In genomic region chr12:98720628-98721027, GRCm38 (mm10) we compare ENCODE assay signal across 11 mouse cellular contexts. TPM values are rescaled to one million over a fixed set of nuclear protein-coding genes. Genes with fewer than 3 reads are reported as not detected.
DNase-seq lines count a peak whose midpoint lies in the region; ATAC-seq and TF ChIP-seq lines count a peak whose summit lies in the region.
"Had no signal": no experiment of that assay in that cellular context is flagged by ENCODE, and none has a peak within 500 bp of the region (broad histone marks: within the 10 kb centered on the region; RNA-seq: fewer than 3 reads in every experiment).

No protein-coding gene starts in this region.

- no peak overlapping the region for H3K9ac ChIP-seq in embryonic facial prominence, embryonic 11.5 days (replicated peaks; ENCODE audit: low read length)
- no peak overlapping the region for H3K9ac ChIP-seq in kidney, embryonic 14.5 days (ENCODE audit: low read depth, low read length)
- no peak overlapping the region for H3K9ac ChIP-seq in forebrain, postnatal 0 days
- H3K9ac ChIP-seq: liver, embryonic 12.5 days had no signal

- DNase-seq in embryonic facial prominence, embryonic 11.5 days (ENCODE audit: low spot score), result peak; percentile 10
- DNase-seq in embryonic facial prominence, embryonic 10.5 days (ENCODE audit: low spot score), result no peak
- peak; percentile 64 for DNase-seq in kidney, adult 9 months
- peak; percentile 92 for DNase-seq in brain, adult 2 months (ENCODE audit: low read depth, low spot score)
- peak; percentile 41 for DNase-seq in forebrain, postnatal 0 days
- no peak for DNase-seq in thymus, adult 2 months
- DNase-seq in natural killer cell, adult 2 months (ENCODE audit: low spot score in 2 of 2), result no peak
- DNase-seq: adrenal gland, postnatal 10 days; thymus, postnatal 4 days had no signal

- ATAC-seq in embryonic facial prominence, embryonic 11.5 days (replicated peaks; ENCODE audit: insufficient number of reproducible peaks, low FRiP score, low TSS enrichment, low read depth), result no peak
- no peak for ATAC-seq in kidney, embryonic 14.5 days (ENCODE audit: low FRiP score, low TSS enrichment)
- ATAC-seq in forebrain, postnatal 0 days, result peak; percentile 64; the same call in 1 of the 2 replicates
- ATAC-seq: liver, embryonic 12.5 days had no signal

- no peaks in the 10 kb centered on the region for H3K4me1 ChIP-seq in embryonic facial prominence, embryonic 11.5 days (ENCODE audit: control insufficient read depth, insufficient read depth, low read length)
- H3K4me1 ChIP-seq in embryonic facial prominence, embryonic 10.5 days, result peaks cover 2% of the 10 kb centered on the region; the same call in 1 of the 2 replicates
- peaks cover 11% of the 10 kb centered on the region; the same call in 1 of the 2 replicates for H3K4me1 ChIP-seq in kidney, embryonic 14.5 days (ENCODE audit: control insufficient read depth, insufficient read depth, low read length)
- H3K4me1 ChIP-seq in forebrain, postnatal 0 days (ENCODE audit: insufficient read depth), result peaks cover 8% of the 10 kb centered on the region; the same call in 1 of the 2 replicates
- H3K4me1 ChIP-seq in thymus, adult 2 months (replicated peaks; ENCODE audit: control insufficient read depth, insufficient read depth, low read length), result no peaks in the 10 kb centered on the region

- no peaks in the 10 kb centered on the region for H3K36me3 ChIP-seq in embryonic facial prominence, embryonic 11.5 days (replicated peaks; ENCODE audit: control insufficient read depth, insufficient read depth, low read depth, low read length)
- peaks cover 4% of the 10 kb centered on the region; the same call in 1 of the 2 replicates for H3K36me3 ChIP-seq in embryonic facial prominence, embryonic 10.5 days (replicated peaks)
- no peaks in the 10 kb centered on the region for H3K36me3 ChIP-seq in kidney, embryonic 14.5 days (ENCODE audit: control insufficient read depth, insufficient read depth, low read length)
- H3K36me3 ChIP-seq in forebrain, postnatal 0 days (ENCODE audit: insufficient read depth), result no peaks in the 10 kb centered on the region
- H3K36me3 ChIP-seq in thymus, adult 2 months (ENCODE audit: control insufficient read depth, insufficient read depth, low read length), result no peaks in the 10 kb centered on the region
- H3K36me3 ChIP-seq: liver, embryonic 12.5 days had no signal

- no peak overlapping the region for H3K27ac ChIP-seq in embryonic facial prominence, embryonic 11.5 days (replicated peaks; ENCODE audit: low read depth, low read length)
- no peak overlapping the region for H3K27ac ChIP-seq in embryonic facial prominence, embryonic 10.5 days (replicated peaks)
- no peak overlapping the region for H3K27ac ChIP-seq in kidney, embryonic 14.5 days (ENCODE audit: low read depth, low read length)
- no peak overlapping the region for H3K27ac ChIP-seq in forebrain, postnatal 0 days (ENCODE audit: low read depth, low read length)
- no peak overlapping the region for H3K27ac ChIP-seq in thymus, adult 2 months (ENCODE audit: control insufficient read depth, insufficient read depth, low read length)
- H3K27ac ChIP-seq: liver, embryonic 12.5 days had no signal

- no peak for TF ChIP-seq POLR2A in thymus, adult 2 months (IDR thresholded peaks at IDR 0.05; ENCODE audit: control insufficient read depth, extremely low read depth, insufficient read depth, low read length, poor library complexity)

- TF ChIP-seq CTCF in forebrain, postnatal 0 days (IDR thresholded peaks at IDR 0.05; ENCODE audit: low read depth), result no peak
- no peak for TF ChIP-seq CTCF in thymus, adult 2 months (IDR thresholded peaks at IDR 0.05; ENCODE audit: borderline replicate concordance, control insufficient read depth, extremely low read depth, insufficient read depth, low read length, poor library complexity)

- no peak overlapping the region for H3K4me2 ChIP-seq in embryonic facial prominence, embryonic 11.5 days (ENCODE audit: low read depth, low read length)
- no peak overlapping the region for H3K4me2 ChIP-seq in kidney, embryonic 14.5 days (replicated peaks; ENCODE audit: low read depth, low read length)
- H3K4me2 ChIP-seq in forebrain, postnatal 0 days (ENCODE audit: low read depth), result no peak overlapping the region
- H3K4me2 ChIP-seq: liver, embryonic 12.5 days had no signal

- H3K27me3 ChIP-seq in embryonic facial prominence, embryonic 11.5 days (ENCODE audit: control insufficient read depth, insufficient read depth, low read length), result no peaks in the 10 kb centered on the region
- H3K27me3 ChIP-seq in embryonic facial prominence, embryonic 10.5 days (replicated peaks; ENCODE audit: low read depth, poor library complexity, severe bottlenecking), result no peaks in the 10 kb centered on the region
- no peaks in the 10 kb centered on the region for H3K27me3 ChIP-seq in kidney, embryonic 14.5 days (ENCODE audit: control insufficient read depth, insufficient read depth, low read length)
- H3K27me3 ChIP-seq in forebrain, postnatal 0 days (ENCODE audit: insufficient read depth, low read length), result no peaks in the 10 kb centered on the region
- no peaks in the 10 kb centered on the region for H3K27me3 ChIP-seq in thymus, adult 2 months (ENCODE audit: control insufficient read depth, insufficient read depth, low read length)
- H3K27me3 ChIP-seq: liver, embryonic 12.5 days had no signal

- no peak overlapping the region for H3K4me3 ChIP-seq in embryonic facial prominence, embryonic 11.5 days (ENCODE audit: low read depth, low read length)
- H3K4me3 ChIP-seq in embryonic facial prominence, embryonic 10.5 days, result no peak overlapping the region
- H3K4me3 ChIP-seq in kidney, embryonic 14.5 days (ENCODE audit: low read length), result no peak overlapping the region
- no peak overlapping the region for H3K4me3 ChIP-seq in forebrain, postnatal 0 days (ENCODE audit: low read depth, low read length)
- no peak overlapping the region for H3K4me3 ChIP-seq in thymus, adult 2 months (ENCODE audit: control insufficient read depth, insufficient read depth, low read length)
- H3K4me3 ChIP-seq: liver, embryonic 12.5 days had no signal

- no peaks in the 10 kb centered on the region for H3K9me3 ChIP-seq in embryonic facial prominence, embryonic 11.5 days (replicated peaks; ENCODE audit: control insufficient read depth, low read length)
- H3K9me3 ChIP-seq in embryonic facial prominence, embryonic 10.5 days, result no peaks in the 10 kb centered on the region
- H3K9me3 ChIP-seq in kidney, embryonic 14.5 days (ENCODE audit: control insufficient read depth, low read length), result no peaks in the 10 kb centered on the region
- H3K9me3 ChIP-seq in forebrain, postnatal 0 days (ENCODE audit: low read length), result no peaks in the 10 kb centered on the region
- H3K9me3 ChIP-seq: liver, embryonic 12.5 days had no signal

- WGBS in embryonic facial prominence, embryonic 11.5 days, result 73% methylated on average over 3 of the region's 3 CpGs
- WGBS in embryonic facial prominence, embryonic 10.5 days, result 85% methylated on average over 3 of the region's 3 CpGs
- 53% methylated on average over 3 of the region's 3 CpGs for WGBS in kidney, embryonic 14.5 days
- WGBS in forebrain, postnatal 0 days, result 26% methylated on average over 3 of the region's 3 CpGs
- whole genome bisulfite sequencing in thymus, adult 2 months, result 94% methylated on average over 3 of the region's 3 CpGs

RNA-seq across cellular contexts. Expression of gene Ptpn21, which starts 16.6 kb away (rescaled TPM):
- polyA plus RNA-seq in embryonic facial prominence, embryonic 11.5 days (2014; fragmentation: Nextera tagmentation; extraction: Ambion mirVana), result 5.3 TPM in 2 replicates
- polyA plus RNA-seq in embryonic facial prominence, embryonic 10.5 days (2016; fragmentation: Nextera tagmentation; extraction: Ambion mirVana), result 5.0 and 5.1 TPM in 2 replicates
- 5.6 and 7.5 TPM in 2 replicates for polyA plus RNA-seq in kidney, embryonic 14.5 days (2014; fragmentation: Nextera tagmentation; extraction: Ambion mirVana)
- total RNA-seq in forebrain, postnatal 0 days (2014; rRNA removed), result 3.1 and 4.0 TPM in 2 replicates
- polyA plus RNA-seq in forebrain, postnatal 0 days (2015; fragmentation: Nextera tagmentation; extraction: Ambion mirVana), result 1.2 and 1.3 TPM in 2 replicates
- 5.6 and 7.9 TPM in 2 replicates for polyA plus RNA-seq in thymus, adult 2 months (2012; rRNA removed)

RNA-seq across cellular contexts. Expression of gene Zc3h14, which starts 26.1 kb away (rescaled TPM):
- 174 and 182 TPM in 2 replicates for polyA plus RNA-seq in embryonic facial prominence, embryonic 11.5 days (2014; fragmentation: Nextera tagmentation; extraction: Ambion mirVana)
- 130 and 131 TPM in 2 replicates for polyA plus RNA-seq in embryonic facial prominence, embryonic 10.5 days (2016; fragmentation: Nextera tagmentation; extraction: Ambion mirVana)
- 106 and 149 TPM in 2 replicates for polyA plus RNA-seq in kidney, embryonic 14.5 days (2014; fragmentation: Nextera tagmentation; extraction: Ambion mirVana)
- total RNA-seq in forebrain, postnatal 0 days (2014; rRNA removed), result 130 and 134 TPM in 2 replicates
- 103 and 113 TPM in 2 replicates for polyA plus RNA-seq in forebrain, postnatal 0 days (2015; fragmentation: Nextera tagmentation; extraction: Ambion mirVana)
- polyA plus RNA-seq in thymus, adult 2 months (2012; rRNA removed), result 85.0 and 89.8 TPM in 2 replicates

Comparison
In these comparisons a context has a peak if more than half of its experiments do, and no peak if none do; other contexts are left out.
1. DNase-seq: peak in embryonic facial prominence, embryonic 11.5 days (single experiment), kidney, adult 9 months (single experiment), brain, adult 2 months (single experiment) and forebrain, postnatal 0 days (single experiment); none in embryonic facial prominence, embryonic 10.5 days (single experiment), thymus, adult 2 months (single experiment) and natural killer cell, adult 2 months (0 of 2).